In the genomic region with DNA sequence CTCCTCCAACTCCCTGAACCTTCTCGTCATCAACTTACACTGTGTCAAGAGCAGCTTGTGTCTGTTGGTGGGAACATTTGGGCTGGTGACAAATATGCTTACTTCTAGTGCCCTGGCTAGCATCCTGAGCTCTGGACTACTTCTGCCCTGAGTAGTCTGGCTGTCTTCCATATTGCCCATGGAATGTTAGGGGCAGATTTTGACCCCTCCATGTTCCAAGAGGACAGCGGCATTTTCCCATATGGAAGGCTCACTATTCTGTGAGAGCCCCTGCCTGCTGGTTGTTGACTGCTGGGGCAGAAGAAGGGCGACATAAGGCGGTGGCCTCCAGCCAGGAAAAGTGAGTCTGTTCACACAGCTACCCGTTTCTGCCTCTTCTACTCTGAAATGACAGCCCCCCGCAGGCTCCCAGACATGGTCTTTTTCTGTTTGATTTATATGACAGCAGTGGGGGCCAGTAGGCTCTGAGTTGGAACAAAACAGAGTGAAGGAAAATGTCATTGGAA, we compare ENCODE assay signal across 10 mouse cellular contexts. TPM values are rescaled to one million over a fixed set of nuclear protein-coding genes. Genes with fewer than 3 reads are reported as not detected.
DNase-seq lines count a peak whose midpoint lies in the region; ATAC-seq and TF ChIP-seq lines count a peak whose summit lies in the region.
"Had no signal": no experiment of that assay in that cellular context is flagged by ENCODE, and none has a peak within 500 bp of the region (broad histone marks: within the 10 kb centered on the region; RNA-seq: fewer than 3 reads in every experiment).

No protein-coding gene starts in this region.

- H3K9ac ChIP-seq in hindbrain, embryonic 13.5 days = no peak overlapping the region
- H3K9ac ChIP-seq in hindbrain, embryonic 11.5 days (ENCODE audit: low read depth, low read length) = no peak overlapping the region
- no peak overlapping the region for H3K9ac ChIP-seq in kidney, postnatal 0 days (ENCODE audit: low read depth, low read length)
- no peak overlapping the region for H3K9ac ChIP-seq in liver, embryonic 11.5 days (ENCODE audit: low read depth, low read length)
- H3K9ac ChIP-seq in intestine, embryonic 16.5 days (ENCODE audit: low read depth, low read length) = no peak overlapping the region
- H3K9ac ChIP-seq: liver, embryonic 15.5 days had no signal

- ATAC-seq in hindbrain, embryonic 13.5 days (ENCODE audit: low FRiP score) = 0 out of 2 replicates have a peak, but pooled peaks have one; percentile 57
- ATAC-seq in hindbrain, embryonic 11.5 days (ENCODE audit: low FRiP score) = no peak
- no peak for ATAC-seq in kidney, postnatal 0 days (replicated peaks; ENCODE audit: low FRiP score, low read depth)
- ATAC-seq in liver, embryonic 11.5 days (replicated peaks; ENCODE audit: low FRiP score) = no peak
- ATAC-seq in intestine, embryonic 16.5 days = no peak

- no peak overlapping the region for H3K4me2 ChIP-seq in hindbrain, embryonic 13.5 days
- H3K4me2 ChIP-seq in hindbrain, embryonic 11.5 days (replicated peaks; ENCODE audit: low read depth, low read length) = no peak overlapping the region
- H3K4me2 ChIP-seq in kidney, postnatal 0 days (ENCODE audit: low read length) = no peak overlapping the region
- H3K4me2 ChIP-seq in liver, embryonic 11.5 days = no peak overlapping the region
- H3K4me2 ChIP-seq in intestine, embryonic 16.5 days (ENCODE audit: low read depth, low read length) = no peak overlapping the region
- H3K4me2 ChIP-seq: liver, embryonic 15.5 days had no signal

- H3K36me3 ChIP-seq in hindbrain, embryonic 13.5 days = peaks cover 58% of the 10 kb centered on the region
- no peaks in the 10 kb centered on the region for H3K36me3 ChIP-seq in hindbrain, embryonic 11.5 days (ENCODE audit: control insufficient read depth, insufficient read depth, low read length)
- peaks cover 12% of the 10 kb centered on the region; the same call in 1 of the 2 replicates for H3K36me3 ChIP-seq in kidney, postnatal 0 days (ENCODE audit: insufficient read depth, low read length)
- no peaks in the 10 kb centered on the region for H3K36me3 ChIP-seq in liver, embryonic 11.5 days (ENCODE audit: control insufficient read depth, insufficient read depth, low read length)
- peaks cover 3% of the 10 kb centered on the region; the same call in 1 of the 2 replicates for H3K36me3 ChIP-seq in intestine, embryonic 16.5 days (ENCODE audit: control insufficient read depth, insufficient read depth, low read length)

- H3K27me3 ChIP-seq in hindbrain, embryonic 13.5 days = no peaks in the 10 kb centered on the region
- H3K27me3 ChIP-seq in hindbrain, embryonic 11.5 days (ENCODE audit: control insufficient read depth, insufficient read depth, low read length) = no peaks in the 10 kb centered on the region
- no peaks in the 10 kb centered on the region for H3K27me3 ChIP-seq in kidney, postnatal 0 days (ENCODE audit: insufficient read depth, low read length)
- no peaks in the 10 kb centered on the region for H3K27me3 ChIP-seq in liver, embryonic 11.5 days (replicated peaks; ENCODE audit: control insufficient read depth, insufficient read depth, low read length)
- no peaks in the 10 kb centered on the region for H3K27me3 ChIP-seq in intestine, embryonic 16.5 days (replicated peaks; ENCODE audit: control insufficient read depth, insufficient read depth, low read length)
- H3K27me3 ChIP-seq: liver, embryonic 15.5 days had no signal

- TF ChIP-seq CTCF in kidney, postnatal 0 days (IDR thresholded peaks at IDR 0.05; ENCODE audit: low read depth) = no peak

- H3K27ac ChIP-seq in hindbrain, embryonic 13.5 days = peak overlapping the region; percentile 60
- no peak overlapping the region for H3K27ac ChIP-seq in hindbrain, embryonic 11.5 days (ENCODE audit: low read depth, low read length)
- peak overlapping the region; percentile 31; the same call in 1 of the 2 replicates for H3K27ac ChIP-seq in kidney, postnatal 0 days
- no peak overlapping the region for H3K27ac ChIP-seq in liver, embryonic 11.5 days (ENCODE audit: low read depth, low read length)
- H3K27ac ChIP-seq in intestine, embryonic 16.5 days (ENCODE audit: low read length) = no peak overlapping the region
- H3K27ac ChIP-seq: liver, embryonic 15.5 days had no signal

- DNase-seq in hindbrain, embryonic 11.5 days (ENCODE audit: low spot score) = no peak
- peak; percentile 44 for DNase-seq in adrenal gland, postnatal 14 days
- peak; percentile 96 to 98 for DNase-seq in cerebellum, postnatal 10 days
- peak; percentile 41 for DNase-seq in kidney, postnatal 0 days (ENCODE audit: low spot score)
- DNase-seq in embryo, embryonic 11 days = no peak
- no peak for DNase-seq in liver, embryonic 11.5 days (ENCODE audit: low spot score)

- no peak overlapping the region for H3K4me3 ChIP-seq in hindbrain, embryonic 13.5 days
- H3K4me3 ChIP-seq in hindbrain, embryonic 11.5 days (ENCODE audit: low read depth, low read length) = no peak overlapping the region
- no peak overlapping the region for H3K4me3 ChIP-seq in kidney, postnatal 0 days (replicated peaks; ENCODE audit: low read depth, low read length)
- H3K4me3 ChIP-seq in liver, embryonic 11.5 days (ENCODE audit: low read depth, low read length) = no peak overlapping the region
- H3K4me3 ChIP-seq in intestine, embryonic 16.5 days (ENCODE audit: low read length) = no peak overlapping the region
- H3K4me3 ChIP-seq: erythroblast, embryonic 14.5 days; liver, embryonic 15.5 days had no signal

- WGBS in hindbrain, embryonic 13.5 days = 48% methylated on average over 6 of the region's 6 CpGs
- 61% methylated on average over 6 of the region's 6 CpGs for WGBS in hindbrain, embryonic 11.5 days
- WGBS in kidney, postnatal 0 days = 38% methylated on average over 6 of the region's 6 CpGs
- 76% methylated on average over 6 of the region's 6 CpGs for WGBS in liver, embryonic 11.5 days
- WGBS in intestine, embryonic 16.5 days = 51% methylated on average over 6 of the region's 6 CpGs

- H3K9me3 ChIP-seq in hindbrain, embryonic 13.5 days = no peaks in the 10 kb centered on the region
- H3K9me3 ChIP-seq in hindbrain, embryonic 11.5 days (ENCODE audit: control insufficient read depth, low read length) = no peaks in the 10 kb centered on the region
- no peaks in the 10 kb centered on the region for H3K9me3 ChIP-seq in kidney, postnatal 0 days (replicated peaks; ENCODE audit: low read length)
- H3K9me3 ChIP-seq in liver, embryonic 11.5 days (ENCODE audit: control insufficient read depth, low read length) = no peaks in the 10 kb centered on the region
- H3K9me3 ChIP-seq in intestine, embryonic 16.5 days (ENCODE audit: control insufficient read depth, low read length) = no peaks in the 10 kb centered on the region
- H3K9me3 ChIP-seq: liver, embryonic 15.5 days had no signal

- peaks cover 31% of the 10 kb centered on the region for H3K4me1 ChIP-seq in hindbrain, embryonic 13.5 days (replicated peaks)
- H3K4me1 ChIP-seq in hindbrain, embryonic 11.5 days (replicated peaks; ENCODE audit: control insufficient read depth, insufficient read depth, low read length) = no peaks in the 10 kb centered on the region
- no peaks in the 10 kb centered on the region for H3K4me1 ChIP-seq in kidney, postnatal 0 days (replicated peaks; ENCODE audit: insufficient read depth, low read length)
- no peaks in the 10 kb centered on the region for H3K4me1 ChIP-seq in liver, embryonic 11.5 days (replicated peaks; ENCODE audit: control insufficient read depth, insufficient read depth, low read length)
- H3K4me1 ChIP-seq in intestine, embryonic 16.5 days (ENCODE audit: control insufficient read depth, insufficient read depth, low read length) = 0 out of 2 replicates have a peak, but pooled peaks cover 2% of the 10 kb centered on the region
- H3K4me1 ChIP-seq: liver, embryonic 15.5 days had no signal

RNA-seq across cellular contexts. Expression of a gene that starts 33.8 kb away (rescaled TPM):
- 38.2 and 43.9 TPM in 2 replicates for polyA plus RNA-seq in hindbrain, embryonic 13.5 days (2015; fragmentation: Nextera tagmentation; extraction: Ambion mirVana)
- 40.4 and 44.7 TPM in 2 replicates for polyA plus RNA-seq in hindbrain, embryonic 11.5 days (2014; fragmentation: Nextera tagmentation; extraction: Ambion mirVana)
- total RNA-seq in adrenal gland, postnatal 14 days (2021) = 102 and 130 TPM in 2 replicates
- polyA plus RNA-seq in kidney, postnatal 0 days (2015; fragmentation: Nextera tagmentation; extraction: Ambion mirVana) = 44.4 and 50.6 TPM in 2 replicates
- 78.2 and 78.7 TPM in 2 replicates for polyA plus RNA-seq in liver, embryonic 11.5 days (2014; fragmentation: Nextera tagmentation; extraction: Ambion mirVana)
- polyA plus RNA-seq in intestine, embryonic 16.5 days (2015; fragmentation: Nextera tagmentation; extraction: Ambion mirVana) = 81.0 and 95.2 TPM in 2 replicates

Comparison
In these comparisons a context has a peak if more than half of its experiments do, and no peak if none do; other contexts are left out.
1. H3K27ac ChIP-seq: peak in hindbrain, embryonic 13.5 days (single experiment) and kidney, postnatal 0 days (single experiment); none in hindbrain, embryonic 11.5 days (single experiment), liver, embryonic 11.5 days (single experiment) and intestine, embryonic 16.5 days (single experiment).
2. DNase-seq: peak in adrenal gland, postnatal 14 days (single experiment), cerebellum, postnatal 10 days (2 of 2) and kidney, postnatal 0 days (single experiment); none in hindbrain, embryonic 11.5 days (single experiment), embryo, embryonic 11 days (single experiment) and liver, embryonic 11.5 days (single experiment).